Mouse (Mus musculus) B cell, adult 2 months (primary cell): Measurements from ENCODE around the gene Kbtbd13.
A peak's percentile ranks its signal among the peaks of the same experiment; 100 is the strongest.

Experiments used
- DNase-seq, 2 experiments: peaks; one replicate each; pipeline ENCODE4 v3.0.0; 2022

Gene Kbtbd13

GRCm38 (mm10) chr9:65392638-65393364, 1.3 kb upstream of the Kbtbd13 start:
- DNase-seq: peak; percentile 65 to 68

DNA sequence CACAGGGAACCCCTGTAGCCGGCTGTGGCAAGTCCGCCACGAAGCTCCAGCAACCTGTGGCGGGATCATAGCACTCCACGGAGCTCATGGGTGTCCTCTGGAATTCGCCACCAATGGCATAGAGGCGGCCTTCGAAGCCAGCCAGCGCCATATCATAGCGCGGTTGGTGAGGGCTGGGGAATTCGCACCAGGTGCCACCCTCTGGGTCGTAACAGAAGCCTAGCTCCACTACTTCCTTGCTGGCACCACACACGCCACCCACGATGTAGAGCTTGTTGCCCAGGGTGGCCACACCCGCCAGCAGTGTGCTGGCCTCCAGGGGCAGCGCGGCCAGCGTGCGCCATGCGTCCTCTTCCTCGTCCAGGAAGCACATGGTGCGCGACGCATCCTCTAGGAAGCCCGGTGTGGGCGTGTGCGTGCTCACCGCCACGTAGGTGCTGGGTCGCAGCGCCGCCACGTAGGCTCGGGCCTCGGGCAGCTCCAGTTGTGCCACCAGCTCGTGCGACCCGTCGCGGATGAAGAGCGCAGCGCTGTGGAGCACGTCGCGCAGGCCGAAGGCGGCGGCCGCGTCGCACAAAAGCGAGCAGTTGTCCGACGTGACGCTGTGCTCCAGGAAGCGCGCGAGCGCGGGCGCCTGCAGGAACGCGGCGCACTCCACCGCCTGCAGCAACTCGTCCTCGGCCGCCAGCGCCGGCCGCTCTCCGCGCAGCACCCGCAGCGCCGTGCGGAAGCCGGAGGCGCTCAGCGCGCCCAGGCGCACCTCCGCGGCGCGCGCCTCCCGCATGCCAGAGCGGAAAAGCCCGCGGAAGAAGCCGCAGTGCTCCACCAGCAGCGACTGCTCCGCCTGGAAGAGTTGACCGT, 470 bp downstream of the Kbtbd13 start:
- no peak for DNase-seq

DNA sequence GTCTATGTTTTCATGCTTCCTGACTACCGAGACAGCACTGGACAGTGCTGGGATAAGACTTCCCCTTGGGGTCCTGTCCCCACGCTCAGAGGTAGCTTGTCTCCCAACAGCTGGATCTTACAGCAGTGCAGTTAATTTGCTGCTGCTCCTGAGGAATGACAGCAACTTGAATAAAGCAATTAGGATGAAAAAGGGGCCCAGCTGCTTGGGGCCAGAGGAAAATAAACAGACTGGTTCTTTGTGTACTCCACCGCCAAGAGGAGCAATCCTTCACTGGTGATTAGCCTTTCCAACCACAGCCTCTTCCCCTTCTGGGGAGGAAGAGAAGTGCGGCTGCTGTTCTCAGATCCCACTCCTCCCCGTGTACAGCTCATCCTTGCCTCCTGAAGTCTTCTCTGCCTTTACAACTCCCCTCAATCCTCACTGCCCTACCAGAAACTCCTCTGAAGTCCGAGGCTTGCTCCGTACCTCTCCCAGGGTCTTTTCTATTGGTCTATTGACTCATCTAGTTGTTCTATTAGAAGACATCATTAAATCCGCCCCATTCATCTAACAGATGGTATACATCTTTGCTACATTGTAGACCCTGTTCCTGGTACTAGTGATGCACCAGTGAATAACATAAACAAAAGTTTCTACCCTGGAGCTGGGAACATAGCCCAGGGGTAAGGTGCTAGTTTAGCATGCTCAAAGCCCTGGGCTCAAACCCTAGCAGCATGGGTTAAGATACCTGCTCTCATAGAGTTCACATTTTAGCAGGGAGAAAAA, 4.9 kb downstream of the Kbtbd13 start:
- no peak for DNase-seq

DNA sequence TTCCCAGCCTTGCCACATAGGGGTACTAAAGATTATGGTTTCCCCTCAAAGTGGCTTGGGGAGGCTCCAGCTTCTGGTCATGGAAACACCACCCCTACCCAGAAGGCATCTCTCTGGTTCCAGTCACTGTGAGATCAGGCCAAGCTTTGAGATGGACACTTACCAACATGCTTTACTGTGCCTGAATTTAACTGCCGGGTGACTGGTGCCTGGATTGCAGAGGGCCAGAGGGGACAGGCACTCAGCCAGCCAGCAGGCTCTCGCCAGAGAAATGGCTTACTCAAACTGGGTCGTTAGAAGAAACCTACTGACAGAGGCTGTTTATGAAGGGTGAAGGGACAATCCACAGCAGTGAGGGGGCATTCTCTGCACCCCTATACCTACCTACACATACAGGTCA, 7.2 kb downstream of the Kbtbd13 start:
- DNase-seq: no peak

- no peak for DNase-seq
Measured at GRCm38 (mm10) chr9:65382751-65383097, 8.7 kb downstream of the Kbtbd13 start.

- no peak for DNase-seq
Measured at GRCm38 (mm10) chr9:65382031-65382750, 9.3 kb downstream of the Kbtbd13 start.

DNA sequence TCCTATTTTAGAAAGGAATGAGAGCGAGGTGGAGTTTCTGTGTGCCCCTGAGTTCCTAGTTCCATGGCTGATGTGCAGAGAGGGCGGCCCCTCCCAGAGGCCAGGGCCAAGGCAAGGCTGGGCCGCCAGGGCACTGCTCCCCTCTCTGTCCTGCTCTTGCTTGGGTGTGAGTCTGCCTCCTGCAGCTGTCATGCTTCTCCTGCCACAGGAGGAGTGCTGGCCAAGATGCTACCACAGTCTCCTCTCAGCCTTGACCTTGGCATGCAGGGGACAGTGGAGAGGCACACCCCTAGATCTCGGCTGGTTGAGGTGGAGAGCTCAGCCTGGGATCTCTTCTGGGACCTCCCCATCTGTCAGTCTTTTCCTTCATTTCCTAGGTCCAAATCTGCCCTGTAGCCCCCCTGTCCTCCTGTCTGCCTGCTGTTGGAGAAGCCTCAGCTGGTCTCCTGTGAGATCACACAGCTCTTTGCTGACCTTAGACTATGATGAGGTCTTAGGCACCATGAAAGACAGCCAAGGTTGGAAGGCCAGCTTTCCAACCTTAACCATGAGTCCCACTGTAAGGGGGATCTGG, 10.3 kb downstream of the Kbtbd13 start:
- DNase-seq: no peak

GRCm38 (mm10) chr9:65375163-65375934, 16.1 kb downstream of the Kbtbd13 start:
- DNase-seq: no peak

DNA sequence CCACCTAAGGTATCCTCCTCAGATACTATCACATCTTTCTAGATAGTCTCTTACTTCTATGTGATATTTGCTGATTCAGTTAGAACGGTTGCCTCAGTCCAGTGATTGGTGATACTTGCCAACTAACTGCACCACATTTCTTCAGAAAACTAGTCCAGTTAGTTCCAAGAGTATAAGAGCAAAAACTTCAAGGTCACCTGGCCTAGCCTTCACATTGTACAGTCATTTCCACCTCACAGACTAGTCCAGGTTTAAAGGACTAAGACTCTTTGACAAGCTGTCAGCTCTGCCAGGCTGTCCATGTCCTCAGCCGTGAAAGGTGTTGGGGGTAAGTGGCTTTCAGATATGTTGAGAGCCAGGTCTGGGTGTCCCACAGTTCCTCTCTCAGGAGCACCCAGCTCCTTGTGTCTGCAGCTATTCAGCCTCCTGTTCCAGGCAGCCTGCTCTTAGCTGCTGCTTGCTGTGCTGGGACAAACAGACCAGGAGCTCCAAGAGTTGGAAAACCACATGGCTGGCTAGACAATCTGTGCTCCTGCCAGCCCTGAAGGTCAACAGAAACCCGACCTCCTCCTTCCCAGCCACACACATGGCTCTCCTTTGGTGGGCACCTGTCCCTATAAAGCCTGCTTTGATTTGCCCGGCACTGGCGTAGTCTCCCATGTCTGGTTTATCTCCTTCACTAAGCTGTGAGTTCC, 16.8 kb downstream of the Kbtbd13 start:
- no peak for DNase-seq

GRCm38 (mm10) chr9:65372449-65372848, 19.0 kb downstream of the Kbtbd13 start:
- no peak for DNase-seq

- DNase-seq: no peak
Measured at GRCm38 (mm10) chr9:65371756-65372155, 19.7 kb downstream of the Kbtbd13 start.

DNA sequence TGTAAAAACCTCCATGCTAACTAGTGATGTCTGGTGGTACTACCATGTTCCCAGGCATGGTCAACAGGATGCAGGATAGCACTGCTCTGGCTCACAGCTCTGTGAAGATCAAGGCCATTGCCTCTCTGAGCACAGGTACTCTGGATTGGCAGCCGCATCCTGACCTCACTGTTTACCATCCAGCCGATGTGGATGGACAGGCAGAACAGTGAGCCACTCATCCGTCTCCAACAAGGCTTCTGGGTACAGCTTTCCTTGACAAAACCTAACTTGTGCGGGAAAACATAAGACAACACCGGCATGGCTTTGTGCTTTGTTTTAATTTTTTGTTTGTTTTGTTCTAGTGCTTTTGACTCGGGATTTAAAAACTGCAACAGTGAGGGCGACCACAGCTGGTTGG, 25.7 kb downstream of the Kbtbd13 start:
- DNase-seq: no peak

GRCm38 (mm10) chr9:65363684-65364083, 27.8 kb downstream of the Kbtbd13 start:
- DNase-seq: no peak

DNA sequence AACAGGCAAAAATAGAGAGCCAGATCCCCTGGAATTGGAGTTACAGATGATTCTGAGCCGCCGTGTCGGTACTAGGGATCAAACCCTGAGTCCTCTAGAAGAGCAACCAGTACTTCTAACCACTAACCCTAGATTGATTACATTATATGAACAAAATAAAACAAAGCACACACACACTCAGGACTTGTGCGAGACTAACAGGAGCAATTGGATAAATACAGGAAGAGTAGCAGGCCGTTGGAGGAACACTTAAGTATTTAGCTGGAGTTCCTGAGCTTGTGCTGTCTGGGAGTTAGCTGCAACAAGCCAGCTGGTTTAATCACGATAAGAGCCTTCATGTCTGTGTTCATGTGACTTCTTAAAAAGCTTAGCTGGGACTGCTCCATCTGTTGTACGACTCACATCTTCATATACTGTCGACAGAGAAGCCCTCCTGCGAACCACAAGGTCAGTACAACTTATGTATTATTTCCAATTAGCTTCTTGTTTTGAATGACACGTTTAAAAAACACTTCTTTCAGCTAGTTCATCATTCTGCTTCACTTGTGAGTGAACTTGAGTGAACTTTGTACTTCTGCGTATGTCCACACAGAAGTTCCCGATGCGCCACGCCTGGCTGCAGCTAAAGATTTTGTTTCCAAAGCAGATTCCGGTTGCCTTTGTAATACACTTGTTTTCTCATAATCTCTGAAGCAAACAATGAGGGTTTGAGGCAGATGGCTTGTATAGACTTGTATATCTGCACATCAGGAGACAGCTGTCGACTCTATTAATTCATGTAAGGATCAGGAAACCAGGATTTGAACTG, 30.6 kb downstream of the Kbtbd13 start, which contains the start of gene Ubap1l:
Gene Ubap1l (plus strand): TSS at position 401 of the 808 bp plus-strand sequence.
- DNase-seq: no peak

GRCm38 (mm10) chr9:65358956-65359480, 32.4 kb downstream of the Kbtbd13 start:
- no peak for DNase-seq

- no peak for DNase-seq
Measured at GRCm38 (mm10) chr9:65356971-65357370, 34.5 kb downstream of the Kbtbd13 start.

- DNase-seq: no peak
Measured at GRCm38 (mm10) chr9:65356561-65356960, 34.9 kb downstream of the Kbtbd13 start.

DNA sequence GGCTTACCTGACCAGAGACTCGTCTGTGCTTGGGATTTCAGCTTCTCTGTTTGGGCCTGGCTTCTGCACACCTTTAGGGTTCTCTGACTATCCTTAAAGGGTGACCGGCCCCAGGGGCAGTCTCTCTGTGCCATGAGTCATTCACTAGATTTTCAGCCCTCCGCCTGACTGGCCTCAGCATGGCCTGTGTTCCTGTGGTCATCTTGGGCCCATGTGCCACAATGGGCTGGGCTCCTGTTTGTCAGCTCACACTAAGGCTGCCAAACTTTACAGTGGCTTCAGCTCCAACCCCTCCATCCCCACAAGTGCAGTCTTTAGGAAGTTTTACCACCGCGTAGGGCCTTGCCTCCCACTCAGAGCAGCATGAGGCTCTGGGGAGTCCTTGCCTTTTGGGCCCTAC, 38.2 kb downstream of the Kbtbd13 start:
- DNase-seq: no peak

GRCm38 (mm10) chr9:65347112-65347850, 44.2 kb downstream of the Kbtbd13 start:
- DNase-seq: no peak
